Comparison of ENCODE assay signal across 8 mouse cellular contexts in the genomic region with DNA sequence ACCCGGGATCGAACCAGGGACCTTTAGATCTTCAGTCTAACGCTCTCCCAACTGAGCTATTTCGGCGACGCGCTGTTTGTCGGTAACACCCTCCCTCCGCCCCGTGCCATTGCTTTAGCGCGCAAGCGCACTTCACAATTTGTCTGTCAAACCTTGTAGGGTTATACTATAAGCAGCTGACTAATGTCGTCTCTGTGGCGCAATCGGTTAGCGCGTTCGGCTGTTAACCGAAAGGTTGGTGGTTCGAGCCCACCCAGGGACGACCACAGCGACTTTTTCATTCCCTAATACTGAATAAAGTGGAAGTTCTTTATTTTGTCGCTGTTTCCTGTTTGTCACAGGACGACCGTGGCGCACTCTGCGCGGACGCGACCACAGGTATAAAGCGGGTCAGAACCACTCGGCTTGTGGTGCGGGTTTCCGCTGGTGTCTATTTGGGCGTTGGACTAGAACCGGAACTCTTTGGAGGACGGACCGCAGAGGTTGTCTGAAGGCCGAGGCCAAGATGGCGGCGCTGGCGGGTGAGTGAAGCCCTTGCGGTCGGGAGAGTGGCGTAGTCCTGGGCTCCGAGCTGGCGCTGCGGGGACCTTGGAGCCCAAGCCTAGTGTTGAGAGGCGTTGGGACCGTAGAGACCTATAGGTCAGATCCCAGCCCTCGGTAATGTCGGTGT. TPM values are rescaled to one million over a fixed set of nuclear protein-coding genes. Genes with fewer than 3 reads are reported as not detected.
DNase-seq lines count a peak whose midpoint lies in the region; ATAC-seq lines count a peak whose summit lies in the region.

A gene (plus strand): TSS at position 151 of the 670 bp plus-strand sequence.

- peak; percentile 85 for DNase-seq in WW6 (ENCODE audit: low read depth, low spot score)
- peak; percentile 94 to 95 for DNase-seq in cerebellum, postnatal 4 days (ENCODE audit: low spot score in 2 of 2)
- DNase-seq in gastrocnemius, adult 18-20 months (ENCODE audit: low spot score), result peak; percentile 97
- peak; percentile 94 to 95 for DNase-seq in left cerebral cortex, adult 18-20 months (ENCODE audit: low spot score in 2 of 2)
- DNase-seq in right cerebral cortex, adult 18-20 months, result peak; percentile 92
- DNase-seq in urinary bladder, postnatal 10 days (ENCODE audit: low spot score), result peak; percentile 75

- no peaks in the 10 kb centered on the region for H3K9me3 ChIP-seq in hindbrain, embryonic 16.5 days (ENCODE audit: control insufficient read depth, low read length)

- H3K4me3 ChIP-seq in hindbrain, embryonic 16.5 days (ENCODE audit: low read length), result peak within 1 kb of the TSS; percentile 81
- H3K4me3 ChIP-seq in macrophage (ENCODE audit: inconsistent target), result peak within 1 kb of the TSS; percentile 99

- peaks cover 4% of the 10 kb centered on the region; the same call in 1 of the 2 replicates for H3K36me3 ChIP-seq in hindbrain, embryonic 16.5 days (ENCODE audit: control insufficient read depth, insufficient read depth, low read length)
- H3K36me3 ChIP-seq in macrophage (ENCODE audit: inconsistent target), result peaks cover 14% of the 10 kb centered on the region

- peak within 1 kb of the TSS; percentile 90 for H3K4me2 ChIP-seq in hindbrain, embryonic 16.5 days (ENCODE audit: low read length)

- under 1% methylated on average over 53 of the region's 53 CpGs for WGBS in hindbrain, embryonic 16.5 days
- under 1% methylated on average over 53 of the region's 53 CpGs for WGBS in macrophage (ENCODE audit: missing documents)

- H3K27me3 ChIP-seq in hindbrain, embryonic 16.5 days (replicated peaks; ENCODE audit: control insufficient read depth, insufficient read depth, low read length), result no peaks in the 10 kb centered on the region

- peak within 1 kb of the TSS; percentile 85 for H3K9ac ChIP-seq in hindbrain, embryonic 16.5 days (ENCODE audit: low read depth, low read length)

- peak; percentile 94 for ATAC-seq in hindbrain, embryonic 16.5 days

- H3K79me2 ChIP-seq in macrophage (ENCODE audit: inconsistent target), result peaks cover 42% of the 10 kb centered on the region

- H3K27ac ChIP-seq in hindbrain, embryonic 16.5 days (ENCODE audit: low read depth, low read length), result peak within 1 kb of the TSS; percentile 93
- peak within 1 kb of the TSS; percentile 64 for H3K27ac ChIP-seq in macrophage

- H3K4me1 ChIP-seq in hindbrain, embryonic 16.5 days (ENCODE audit: control insufficient read depth, insufficient read depth, low read depth, low read length), result peaks cover 17% of the 10 kb centered on the region

RNA-seq across cellular contexts. Expression of the gene that starts here (rescaled TPM):
- total RNA-seq in gastrocnemius, adult 18-20 months (2021), result 100 to 1,000 TPM; 578 to 613 TPM
- polyA plus RNA-seq in hindbrain, embryonic 16.5 days (2015; fragmentation: Nextera tagmentation; extraction: Ambion mirVana), result 349 and 361 TPM in 2 replicates
- 100 to 1,000 TPM; 219 to 232 TPM for total RNA-seq in left cerebral cortex, adult 18-20 months (2021)
- total RNA-seq in macrophage (2018; cell fraction: chromatin; rRNA removed), result 10 to 100 TPM in 25 of 26 experiments, 1 to 10 TPM in 1; 7.7 to 70.5 (median 32.8) TPM
- 100 to 1,000 TPM in 16 of 26 experiments, 10 to 100 TPM in 10; 77.8 to 131 (median 102) TPM for total RNA-seq in macrophage (2018; cell fraction: cytosol; rRNA removed)
- total RNA-seq in macrophage (2018; cell fraction: nucleus; rRNA removed), result 10 to 100 TPM; 16.9 to 69.3 (median 39.0) TPM
- polyA plus RNA-seq in macrophage (2018), result 31.2 to 113 TPM (median 79.8 TPM) in 3 replicates

Comparison
In these comparisons a context has a peak if more than half of its experiments do, and no peak if none do; other contexts are left out.
1. Peak in every context shown above with its lines: DNase-seq, ATAC-seq, H3K4me3 ChIP-seq and H3K27ac ChIP-seq.